Mouse (Mus musculus): ENCODE data around the gene Sept9. TPM values are rescaled to one million over a fixed set of nuclear protein-coding genes. Genes with fewer than 3 reads are reported as not detected.

Gene Sept9
- polyA plus RNA-seq, 1 experiment from 2014 or later = 34.5 TPM

DNA sequence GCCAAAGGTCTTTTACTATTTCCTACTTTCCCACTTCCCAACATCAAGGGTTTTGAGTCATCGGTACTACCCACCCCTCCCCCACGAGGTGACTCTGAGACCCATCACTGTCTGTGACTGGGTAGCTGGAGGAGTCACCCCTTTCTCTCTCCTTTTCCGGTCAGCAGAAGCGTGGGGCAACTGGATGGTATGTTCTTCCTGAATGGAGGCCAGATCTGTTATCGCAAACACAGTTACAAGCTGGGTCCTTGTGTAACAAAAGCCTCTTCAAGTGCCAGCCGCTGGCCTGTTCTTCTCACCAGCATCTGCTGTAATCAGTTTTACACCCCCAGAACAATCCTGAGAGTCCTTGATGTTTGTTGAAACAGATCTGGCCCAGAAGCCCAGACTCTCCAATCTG lies 70.5 kb downstream of the Sept9 start:
- DNase-seq (no peak), ATAC-seq (no peak)
- TF ChIP-seq EP300 (IDR thresholded peaks at IDR 0.05; ENCODE audit: low read depth) (no peak), CTCF (IDR thresholded peaks at IDR 0.05; ENCODE audit: low read depth) (no peak)
- H3K36me3 ChIP-seq (replicated peaks; ENCODE audit: insufficient read depth, low read length) = no peaks in the 10 kb centered on the region
- 0 out of 2 replicates have a peak, but pooled peaks cover 5% of the 10 kb centered on the region for H3K27me3 ChIP-seq (ENCODE audit: insufficient read depth, low read length)
- no peaks in the 10 kb centered on the region for H3K9me3 ChIP-seq (ENCODE audit: low read length)
- peaks cover 28% of the 10 kb centered on the region for H3K4me1 ChIP-seq (ENCODE audit: insufficient read depth)
- no peak overlapping the region for H3K4me3 ChIP-seq (ENCODE audit: low read depth, low read length)
- no peak overlapping the region for H3K4me2 ChIP-seq (ENCODE audit: low read depth, low read length)
- no peak overlapping the region for H3K27ac ChIP-seq (ENCODE audit: low read depth)
- 63% methylated on average over 6 of the region's 6 CpGs for WGBS (ENCODE audit: insufficient replicate concordance)
- no peak overlapping the region for H3K9ac ChIP-seq (replicated peaks)

DNA sequence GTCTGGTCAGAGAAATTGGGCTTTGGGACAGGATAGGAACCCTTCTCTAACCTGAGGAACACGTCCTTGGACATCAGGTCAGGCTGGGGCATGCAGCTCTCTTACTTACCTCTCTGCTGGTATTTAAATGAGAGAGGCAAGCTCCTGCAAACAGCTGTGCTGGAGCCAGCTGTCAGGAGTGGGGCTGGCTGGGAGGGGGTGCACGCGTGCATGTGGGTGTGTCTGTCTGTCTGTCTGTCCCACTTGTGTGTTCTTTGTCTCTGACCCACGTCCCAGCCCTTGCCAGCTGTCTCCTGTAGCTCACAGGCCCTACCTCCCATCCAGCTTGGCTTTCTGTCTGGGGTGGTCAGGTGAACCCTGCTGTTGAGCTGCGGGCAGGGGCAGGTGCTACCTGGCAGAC lies 75.5 kb downstream of the Sept9 start:
- H3K36me3 ChIP-seq (replicated peaks; ENCODE audit: insufficient read depth, low read length) = no peaks in the 10 kb centered on the region
- WGBS (ENCODE audit: insufficient replicate concordance) = 62% methylated on average over 5 of the region's 5 CpGs
- no peak overlapping the region for H3K9ac ChIP-seq (replicated peaks)
- H3K4me1 ChIP-seq (ENCODE audit: insufficient read depth) = peaks cover 21% of the 10 kb centered on the region
- no peak for DNase-seq
- H3K4me3 ChIP-seq (ENCODE audit: low read depth, low read length) = no peak overlapping the region
- TF ChIP-seq CTCF (IDR thresholded peaks at IDR 0.05; ENCODE audit: low read depth) (no peak), EP300 (IDR thresholded peaks at IDR 0.05; ENCODE audit: low read depth) (no peak)
- H3K9me3 ChIP-seq (ENCODE audit: low read length) = no peaks in the 10 kb centered on the region
- no peak for ATAC-seq
- H3K27me3 ChIP-seq (ENCODE audit: insufficient read depth, low read length) = no peaks in the 10 kb centered on the region
- no peak overlapping the region for H3K4me2 ChIP-seq (ENCODE audit: low read depth, low read length)
- H3K27ac ChIP-seq (ENCODE audit: low read depth) = no peak overlapping the region

DNA sequence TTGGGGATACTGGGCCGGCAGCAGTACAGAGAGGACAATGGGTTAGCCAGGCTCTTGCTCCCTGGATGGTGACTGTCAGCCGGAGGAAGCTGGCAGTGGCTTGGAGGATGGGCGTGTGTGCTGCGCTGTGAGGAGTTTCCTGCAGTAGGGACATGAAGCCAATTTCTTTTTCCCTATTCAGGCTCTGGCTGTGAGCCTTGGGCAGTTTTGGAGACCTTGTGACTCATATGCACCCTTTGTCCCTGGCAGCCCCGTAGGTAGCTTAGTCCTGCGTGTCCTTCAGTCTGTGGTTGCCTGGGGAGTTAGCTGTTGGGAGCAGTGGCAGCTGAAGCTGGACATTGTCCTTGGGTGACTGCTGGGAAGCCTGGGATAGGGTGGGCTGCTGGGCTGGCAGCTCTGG lies 76.5 kb downstream of the Sept9 start:
- Histone ChIP-seq H3K4me3 (ENCODE audit: low read depth, low read length) (no peak overlapping the region), H3K9me3 (ENCODE audit: low read length) (no peaks in the 10 kb centered on the region), H3K36me3 (replicated peaks; ENCODE audit: insufficient read depth, low read length) (no peaks in the 10 kb centered on the region), H3K4me2 (ENCODE audit: low read depth, low read length) (no peak overlapping the region), H3K9ac (replicated peaks) (no peak overlapping the region), H3K27ac (ENCODE audit: low read depth) (no peak overlapping the region), H3K27me3 (ENCODE audit: insufficient read depth, low read length) (no peaks in the 10 kb centered on the region), H3K4me1 (ENCODE audit: insufficient read depth) (peaks cover 29% of the 10 kb centered on the region)
- no peak for TF ChIP-seq CTCF (IDR thresholded peaks at IDR 0.05; ENCODE audit: low read depth)
- DNase-seq (no peak), ATAC-seq (no peak)
- WGBS (ENCODE audit: insufficient replicate concordance) = 55% methylated on average over 6 of the region's 6 CpGs

DNA sequence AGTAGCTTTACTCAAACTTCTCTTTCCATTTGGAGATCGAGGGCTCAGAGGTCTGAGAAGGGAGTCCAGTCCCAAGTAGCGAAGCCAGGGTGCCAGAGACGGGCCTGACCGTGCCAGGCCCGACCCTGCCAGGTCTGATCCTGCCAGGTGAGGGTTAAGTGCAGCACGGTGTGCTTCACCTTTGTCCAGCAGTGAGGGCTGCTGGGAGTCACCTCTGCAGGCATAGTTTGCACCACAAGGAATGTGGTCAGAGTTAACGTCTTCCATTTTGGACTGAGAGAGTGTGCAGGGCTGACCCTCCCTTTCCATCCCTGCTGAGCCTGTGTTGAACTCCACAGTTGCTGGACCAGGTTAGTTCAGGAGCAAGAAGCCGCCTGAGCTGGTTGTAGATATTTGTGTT lies 77.5 kb downstream of the Sept9 start:
- TF ChIP-seq EP300 (IDR thresholded peaks at IDR 0.05; ENCODE audit: low read depth) (no peak), CTCF (IDR thresholded peaks at IDR 0.05; ENCODE audit: low read depth) (no peak)
- no peak overlapping the region for H3K27ac ChIP-seq (ENCODE audit: low read depth)
- H3K9ac ChIP-seq (replicated peaks) = no peak overlapping the region
- no peak overlapping the region for H3K4me3 ChIP-seq (ENCODE audit: low read depth, low read length)
- H3K36me3 ChIP-seq (replicated peaks; ENCODE audit: insufficient read depth, low read length) = no peaks in the 10 kb centered on the region
- 51% methylated on average over 8 of the region's 8 CpGs for WGBS (ENCODE audit: insufficient replicate concordance)
- no peak for ATAC-seq
- no peaks in the 10 kb centered on the region for H3K27me3 ChIP-seq (ENCODE audit: insufficient read depth, low read length)
- no peak overlapping the region for H3K4me2 ChIP-seq (ENCODE audit: low read depth, low read length)
- H3K9me3 ChIP-seq (ENCODE audit: low read length) = no peaks in the 10 kb centered on the region
- H3K4me1 ChIP-seq (ENCODE audit: insufficient read depth) = peaks cover 29% of the 10 kb centered on the region
- no peak for DNase-seq

DNA sequence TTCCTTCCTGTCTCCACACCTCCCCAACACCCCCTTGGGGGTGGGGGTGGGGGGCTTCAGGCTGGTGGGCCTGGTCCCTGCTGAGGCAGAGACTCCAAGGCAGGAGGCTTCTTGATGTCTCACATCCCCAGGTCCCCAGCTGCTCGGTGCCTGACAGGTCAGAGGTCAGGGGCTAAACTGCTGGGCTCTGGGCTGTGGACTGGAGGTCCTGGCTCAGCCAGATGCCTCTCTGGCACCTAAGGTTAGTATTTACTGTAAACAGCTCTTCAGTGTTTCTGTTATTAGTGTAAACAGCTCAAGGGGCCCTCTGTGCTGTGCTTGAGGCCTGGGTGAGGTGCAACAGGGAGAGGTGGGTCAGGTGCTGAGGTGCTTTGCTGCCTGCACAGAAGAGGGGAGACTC lies 78.7 kb downstream of the Sept9 start:
- 38% methylated on average over 1 of the region's 1 CpGs for WGBS (ENCODE audit: insufficient replicate concordance)
- no peaks in the 10 kb centered on the region for H3K9me3 ChIP-seq (ENCODE audit: low read length)
- no peak for TF ChIP-seq EP300 (IDR thresholded peaks at IDR 0.05; ENCODE audit: low read depth)
- no peak for TF ChIP-seq CTCF (IDR thresholded peaks at IDR 0.05; ENCODE audit: low read depth)

DNA sequence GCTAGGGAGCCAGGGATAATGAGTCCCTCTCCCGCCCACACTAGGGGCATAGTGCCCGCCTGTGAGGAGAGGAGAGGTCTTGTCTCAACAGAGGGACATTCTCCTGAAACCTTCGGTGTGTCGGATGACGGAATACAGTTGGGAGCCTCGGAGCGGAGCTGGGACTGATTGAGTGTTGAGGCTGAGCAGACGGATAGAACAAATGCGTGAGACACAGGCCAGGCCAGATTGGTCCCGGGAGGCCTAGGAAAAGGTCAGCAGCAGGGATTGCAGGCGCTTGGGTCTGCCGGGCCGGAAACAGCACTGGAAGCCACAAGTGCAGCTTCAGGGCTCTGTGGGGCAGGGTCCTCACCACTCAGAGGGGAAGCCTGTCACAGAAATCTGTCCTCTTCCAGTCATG lies 79.1 kb downstream of the Sept9 start:
- DNase-seq (no peak), ATAC-seq (no peak)
- TF ChIP-seq CTCF (IDR thresholded peaks at IDR 0.05; ENCODE audit: low read depth) = no peak
- TF ChIP-seq EP300 (IDR thresholded peaks at IDR 0.05; ENCODE audit: low read depth) = no peak
- no peak overlapping the region for H3K4me2 ChIP-seq (ENCODE audit: low read depth, low read length)
- H3K4me1 ChIP-seq (ENCODE audit: insufficient read depth) = peaks cover 39% of the 10 kb centered on the region
- 67% methylated on average over 13 of the region's 13 CpGs for WGBS (ENCODE audit: insufficient replicate concordance)
- peak overlapping the region; percentile 34; the same call in 1 of the 2 replicates for H3K27ac ChIP-seq (ENCODE audit: low read depth)
- H3K4me3 ChIP-seq (ENCODE audit: low read depth, low read length) = no peak overlapping the region
- no peaks in the 10 kb centered on the region for H3K27me3 ChIP-seq (ENCODE audit: insufficient read depth, low read length)
- no peaks in the 10 kb centered on the region for H3K9me3 ChIP-seq (ENCODE audit: low read length)
- H3K36me3 ChIP-seq (replicated peaks; ENCODE audit: insufficient read depth, low read length) = no peaks in the 10 kb centered on the region
- no peak overlapping the region for H3K9ac ChIP-seq (replicated peaks)

More for the DNA sequence above, 78.7 kb downstream of the Sept9 start:
- Histone ChIP-seq H3K4me2 (ENCODE audit: low read depth, low read length) (no peak overlapping the region), H3K27ac (ENCODE audit: low read depth) (peak overlapping the region; percentile 34; the same call in 1 of the 2 replicates), H3K4me3 (ENCODE audit: low read depth, low read length) (no peak overlapping the region), H3K9ac (replicated peaks) (no peak overlapping the region; the same call in 1 of the 2 replicates), H3K4me1 (ENCODE audit: insufficient read depth) (peaks cover 35% of the 10 kb centered on the region), H3K27me3 (ENCODE audit: insufficient read depth, low read length) (no peaks in the 10 kb centered on the region), H3K36me3 (replicated peaks; ENCODE audit: insufficient read depth, low read length) (no peaks in the 10 kb centered on the region)
- ATAC-seq (no peak), DNase-seq (no peak)

DNA sequence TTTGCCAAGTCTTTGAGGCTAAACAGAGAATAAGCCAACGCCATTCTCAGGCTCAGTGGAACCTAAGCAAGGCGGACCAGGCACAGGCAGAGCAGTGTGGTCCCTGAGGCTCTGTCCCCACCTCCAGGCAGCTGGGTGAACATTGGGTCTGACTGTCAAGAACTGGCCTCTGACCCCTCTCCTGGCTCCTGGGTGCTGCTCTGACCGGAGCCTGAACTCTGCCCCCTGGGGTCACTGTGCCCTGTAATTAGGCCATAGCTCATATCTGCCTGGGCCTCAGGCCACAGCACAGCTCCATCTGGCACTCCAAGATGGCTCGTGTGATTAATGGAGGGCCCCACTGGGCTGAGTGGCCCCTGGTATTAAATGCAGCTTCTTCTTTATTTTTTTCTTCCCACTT lies 80.5 kb downstream of the Sept9 start:
- peak; percentile 40 for TF ChIP-seq CTCF (IDR thresholded peaks at IDR 0.05; ENCODE audit: low read depth)
- no peak for TF ChIP-seq EP300 (IDR thresholded peaks at IDR 0.05; ENCODE audit: low read depth)
- Histone ChIP-seq H3K9me3 (ENCODE audit: low read length) (no peaks in the 10 kb centered on the region), H3K9ac (replicated peaks) (no peak overlapping the region), H3K27ac (ENCODE audit: low read depth) (peak overlapping the region; percentile 70), H3K4me2 (ENCODE audit: low read depth, low read length) (no peak overlapping the region), H3K27me3 (ENCODE audit: insufficient read depth, low read length) (no peaks in the 10 kb centered on the region), H3K4me1 (ENCODE audit: insufficient read depth) (peaks cover 52% of the 10 kb centered on the region), H3K36me3 (replicated peaks; ENCODE audit: insufficient read depth, low read length) (no peaks in the 10 kb centered on the region), H3K4me3 (ENCODE audit: low read depth, low read length) (no peak overlapping the region)
- ATAC-seq (peak; percentile 76), DNase-seq (peak; percentile 67)
- 49% methylated on average over 4 of the region's 4 CpGs for WGBS (ENCODE audit: insufficient replicate concordance)
